Mouse (Mus musculus) liver, adult 2 months (tissue): ENCODE results near the gene Cdkn1a. TPM values are rescaled to one million over a fixed set of nuclear protein-coding genes. Genes with fewer than 3 reads are reported as not detected.
A peak's percentile ranks its signal among the peaks of the same experiment; 100 is the strongest.

ENCODE experiments used
- DNase-seq: peaks from one replicate; pipeline ENCODE4 v3.0.0-alpha.2; 2011; ENCODE audit warnings: low read depth, low spot score; ENCODE audit errors: extremely low read depth
- H3K27ac ChIP-seq: fragments of 200-500 bp; replicated peaks from 2 replicates; pipeline ENCODE4 v1.5.1; 2012; ENCODE audit warnings: low read depth, mild to moderate bottlenecking, control low read depth, inconsistent platforms, low read length; ENCODE audit not compliant: insufficient read depth
- H3K27me3 ChIP-seq: fragments of 200-500 bp; 2 replicates; pipeline ENCODE4 v1.6.1; 2012; ENCODE audit warnings: mild to moderate bottlenecking, moderate library complexity, low read length, inconsistent platforms; ENCODE audit not compliant: control insufficient read depth, insufficient read depth
- H3K36me3 ChIP-seq: fragments of 200-500 bp; 2 replicates; pipeline ENCODE4 v1.6.1; 2012; ENCODE audit warnings: low read length, inconsistent platforms; ENCODE audit not compliant: control insufficient read depth, insufficient read depth
- H3K4me1 ChIP-seq: fragments of 200-500 bp; 2 replicates; pipeline ENCODE4 v1.6.1; 2011; ENCODE audit warnings: low read length; ENCODE audit not compliant: control insufficient read depth, insufficient read depth
- H3K4me3 ChIP-seq: fragments of 200-500 bp; 2 replicates; pipeline ENCODE4 v1.5.1; 2011; ENCODE audit warnings: low read depth, mild to moderate bottlenecking, control low read depth, low read length, moderate library complexity; ENCODE audit not compliant: insufficient read depth
- H3K79me2 ChIP-seq: fragments of 200-500 bp; 2 replicates; pipeline ENCODE4 v1.6.1; 2012; ENCODE audit warnings: inconsistent platforms, mild to moderate bottlenecking, low read length, moderate library complexity; ENCODE audit not compliant: control insufficient read depth, insufficient read depth
- H3K9ac ChIP-seq: fragments of 200-500 bp; 2 replicates; pipeline ENCODE4 v1.6.1; 2012; ENCODE audit warnings: low read depth, mild to moderate bottlenecking, control low read depth, inconsistent platforms, low read length
- CTCF ChIP-seq: fragments of 200-500 bp; IDR thresholded peaks from 2 replicates; pipeline ENCODE4 v1.5.1; 2011; ENCODE audit warnings: low read depth, low read length, control low read depth
- POLR2A ChIP-seq: fragments of 200-500 bp; IDR thresholded peaks from 2 replicates; pipeline ENCODE4 v1.6.1; 2011; ENCODE audit warnings: low read length, control low read depth; ENCODE audit not compliant: insufficient read depth; ENCODE audit errors: extremely low read depth
- WGBS: fragments of 180-500 bp; shearing (Covaris S2); methylation state at CpG from one replicate; pipeline ENCODE4 v1.1.7; 2018; 5-methylcytosine and 5-hydroxymethylcytosine counted together
- polyA plus RNA-seq: library from polyadenylated mRNA; depleted of rRNA; stranded (reverse); fragments of >200 nt; gene quantifications from 2 replicates; pipeline ENCODE4 v1.2.3, GENCODE M21; 2012
- total RNA-seq: library from RNA; depleted of rRNA; stranded (reverse); fragments of >200 nt; gene quantifications from 2 replicates; pipeline ENCODE4 v1.2.3, GENCODE M21; 2014

Cdkn1a gene
- total and polyA plus RNA-seq, 2 experiments, result 0.37 to 6.9 TPM

DNA sequence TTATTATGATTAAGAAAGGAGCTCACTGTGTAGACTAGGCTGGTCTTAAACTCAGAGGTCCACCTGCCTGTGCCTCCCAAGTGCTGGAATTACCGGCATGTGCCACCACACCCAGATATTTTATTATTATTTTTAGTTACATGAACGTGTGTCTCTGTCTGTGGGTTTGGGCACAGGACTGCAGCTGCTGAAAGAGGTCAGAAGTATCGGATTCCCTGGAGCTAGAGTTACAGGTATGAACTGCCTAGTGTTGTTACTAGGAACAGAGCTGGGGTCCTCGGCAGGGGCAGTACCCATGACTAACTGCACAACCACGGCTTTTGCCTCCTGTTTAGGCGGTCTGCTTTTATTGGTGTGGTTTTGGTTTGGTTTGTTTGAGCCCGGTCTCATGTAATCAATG is 34.6 kb upstream of the Cdkn1a start:
- WGBS, result 27% methylated on average over 7 of the region's 7 CpGs
- Histone ChIP-seq H3K9ac (no peak overlapping the region), H3K27ac (no peak overlapping the region), H3K4me1 (peaks cover 33% of the 10 kb centered on the region), H3K27me3 (no peaks in the 10 kb centered on the region), H3K36me3 (no peaks in the 10 kb centered on the region), H3K79me2 (no peaks in the 10 kb centered on the region), H3K4me3 (no peak overlapping the region)
- no peak for TF ChIP-seq CTCF
- no peak for TF ChIP-seq POLR2A
- DNase-seq, result no peak

- no peak for DNase-seq
- Histone ChIP-seq H3K79me2 (no peaks in the 10 kb centered on the region), H3K4me3 (no peak overlapping the region), H3K27me3 (no peaks in the 10 kb centered on the region), H3K9ac (no peak overlapping the region), H3K36me3 (no peaks in the 10 kb centered on the region), H3K4me1 (peaks cover 33% of the 10 kb centered on the region), H3K27ac (no peak overlapping the region)
- 33% methylated on average over 8 of the region's 8 CpGs for WGBS
- TF ChIP-seq CTCF (no peak), POLR2A (no peak)
Observed at GRCm38 (mm10) chr17:29056699-29057151, 34.1 kb upstream of the Cdkn1a start.

DNA sequence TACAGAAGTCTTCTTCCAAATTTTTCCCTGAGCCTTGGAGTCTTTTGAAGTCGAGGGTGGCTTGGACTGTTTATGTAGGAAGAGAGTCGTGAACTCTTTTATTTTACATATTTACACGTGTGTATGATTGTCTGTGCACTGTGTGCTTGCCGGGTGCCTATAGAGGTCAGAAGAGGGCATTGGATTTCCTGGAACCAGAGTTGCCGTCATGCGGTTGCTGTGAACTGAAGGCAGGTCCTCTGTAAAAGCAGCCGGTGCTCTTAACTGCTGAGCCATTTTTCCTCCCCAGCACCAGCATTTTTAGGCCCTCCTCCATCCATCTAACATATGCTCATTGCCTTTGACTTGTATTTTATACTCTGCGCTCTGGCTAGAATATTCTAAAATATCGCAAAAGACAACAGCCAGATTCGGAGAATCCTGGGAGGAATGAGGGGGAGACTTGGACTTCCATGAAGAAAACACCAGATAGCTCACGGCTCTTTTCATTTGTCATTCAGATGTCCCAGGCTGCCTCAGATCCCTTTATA is 33.4 kb upstream of the Cdkn1a start:
- no peaks in the 10 kb centered on the region for H3K27me3 ChIP-seq
- no peak overlapping the region for H3K9ac ChIP-seq
- H3K4me1 ChIP-seq, result peaks cover 33% of the 10 kb centered on the region
- no peak overlapping the region for H3K27ac ChIP-seq
- TF ChIP-seq CTCF (no peak), POLR2A (no peak)
- WGBS, result 54% methylated on average over 11 of the region's 11 CpGs
- no peak for DNase-seq
- no peaks in the 10 kb centered on the region for H3K79me2 ChIP-seq
- no peak overlapping the region for H3K4me3 ChIP-seq
- no peaks in the 10 kb centered on the region for H3K36me3 ChIP-seq

- Histone ChIP-seq H3K36me3 (no peaks in the 10 kb centered on the region), H3K79me2 (no peaks in the 10 kb centered on the region), H3K9ac (no peak overlapping the region), H3K4me3 (no peak overlapping the region), H3K4me1 (peaks cover 33% of the 10 kb centered on the region), H3K27me3 (no peaks in the 10 kb centered on the region), H3K27ac (no peak overlapping the region)
- peak; percentile 95 for DNase-seq
- 17% methylated on average over 10 of the region's 10 CpGs for WGBS
- TF ChIP-seq POLR2A, result no peak
- no peak for TF ChIP-seq CTCF
Observed at GRCm38 (mm10) chr17:29057961-29058360, 32.8 kb upstream of the Cdkn1a start.

- Histone ChIP-seq H3K27ac (no peak overlapping the region), H3K27me3 (no peaks in the 10 kb centered on the region), H3K4me3 (no peak overlapping the region), H3K4me1 (peaks cover 32% of the 10 kb centered on the region), H3K79me2 (no peaks in the 10 kb centered on the region), H3K36me3 (no peaks in the 10 kb centered on the region), H3K9ac (no peak overlapping the region)
- DNase-seq, result peak; percentile 68
- WGBS, result 41% methylated on average over 8 of the region's 8 CpGs
- TF ChIP-seq CTCF (no peak), POLR2A (no peak)
Observed at GRCm38 (mm10) chr17:29058487-29058886, 32.3 kb upstream of the Cdkn1a start.

- Histone ChIP-seq H3K4me1 (peaks cover 27% of the 10 kb centered on the region), H3K36me3 (no peaks in the 10 kb centered on the region), H3K79me2 (no peaks in the 10 kb centered on the region), H3K27ac (no peak overlapping the region), H3K9ac (no peak overlapping the region), H3K4me3 (no peak overlapping the region), H3K27me3 (no peaks in the 10 kb centered on the region)
- 44% methylated on average over 3 of the region's 3 CpGs for WGBS
- no peak for TF ChIP-seq CTCF
- no peak for TF ChIP-seq POLR2A
- DNase-seq, result peak; percentile 51
Observed at GRCm38 (mm10) chr17:29059581-29059980, 31.2 kb upstream of the Cdkn1a start.
